In genomic region chr13:35949814-35950455, GRCm38 (mm10) we compare ENCODE assay signal across 15 mouse cellular contexts. TPM values are rescaled to one million over a fixed set of nuclear protein-coding genes. Genes with fewer than 3 reads are reported as not detected.
DNase-seq lines count a peak whose midpoint lies in the region; ATAC-seq and TF ChIP-seq lines count a peak whose summit lies in the region.
"Had no signal": no experiment of that assay in that cellular context is flagged by ENCODE, and none has a peak within 500 bp of the region (broad histone marks: within the 10 kb centered on the region; RNA-seq: fewer than 3 reads in every experiment).

No protein-coding gene starts in this region.

- 71% methylated on average over 17 of the region's 17 CpGs for WGBS in limb, embryonic 14.5 days
- WGBS in limb, embryonic 10.5 days = 83% methylated on average over 17 of the region's 17 CpGs
- WGBS in lung, embryonic 16.5 days = 43% methylated on average over 17 of the region's 17 CpGs

- no peaks in the 10 kb centered on the region for H3K9me3 ChIP-seq in limb, embryonic 14.5 days (ENCODE audit: control insufficient read depth, low read length)
- H3K9me3 ChIP-seq in limb, embryonic 10.5 days (replicated peaks) = no peaks in the 10 kb centered on the region
- no peaks in the 10 kb centered on the region for H3K9me3 ChIP-seq in lung, embryonic 16.5 days (ENCODE audit: control insufficient read depth, low read length)
- H3K9me3 ChIP-seq: limb, embryonic 15.5 days; midbrain, embryonic 10.5 days had no signal

- no peak for TF ChIP-seq POLR2A in limb, embryonic 14.5 days (IDR thresholded peaks at IDR 0.05; ENCODE audit: borderline replicate concordance, extremely low read depth, insufficient read depth, insufficient read length)

- H3K27ac ChIP-seq in limb, embryonic 14.5 days (replicated peaks; ENCODE audit: low read depth, low read length) = no peak overlapping the region
- H3K27ac ChIP-seq in limb, embryonic 10.5 days = no peak overlapping the region
- H3K27ac ChIP-seq in lung, embryonic 16.5 days (ENCODE audit: low read length) = no peak overlapping the region
- H3K27ac ChIP-seq: hindbrain, postnatal 0 days; limb, embryonic 15.5 days; midbrain, embryonic 10.5 days had no signal

- no peak overlapping the region for H3K4me2 ChIP-seq in limb, embryonic 14.5 days (replicated peaks; ENCODE audit: low read depth, low read length, severe bottlenecking)
- H3K4me2 ChIP-seq in lung, embryonic 16.5 days (ENCODE audit: low read depth, low read length) = peak overlapping the region; percentile 17; the same call in 1 of the 2 replicates
- H3K4me2 ChIP-seq: limb, embryonic 15.5 days had no signal

- no peak overlapping the region for H3K4me3 ChIP-seq in limb, embryonic 14.5 days (replicated peaks; ENCODE audit: low read length)
- H3K4me3 ChIP-seq in limb, embryonic 10.5 days = no peak overlapping the region
- no peak overlapping the region for H3K4me3 ChIP-seq in lung, embryonic 16.5 days (ENCODE audit: low read length)
- H3K4me3 ChIP-seq: limb, embryonic 15.5 days; midbrain, embryonic 10.5 days had no signal

- H3K36me3 ChIP-seq in limb, embryonic 14.5 days (ENCODE audit: control insufficient read depth, insufficient read depth, low read length) = no peaks in the 10 kb centered on the region
- H3K36me3 ChIP-seq in limb, embryonic 10.5 days = no peaks in the 10 kb centered on the region
- H3K36me3 ChIP-seq in lung, embryonic 16.5 days (ENCODE audit: control insufficient read depth, insufficient read depth, low read length) = no peaks in the 10 kb centered on the region
- H3K36me3 ChIP-seq: limb, embryonic 15.5 days; midbrain, embryonic 10.5 days had no signal

- no peak overlapping the region for H3K9ac ChIP-seq in limb, embryonic 14.5 days (ENCODE audit: low read depth, low read length, severe bottlenecking)
- H3K9ac ChIP-seq in lung, embryonic 16.5 days (ENCODE audit: low read length) = no peak overlapping the region
- H3K9ac ChIP-seq: limb, embryonic 15.5 days had no signal

- no peaks in the 10 kb centered on the region for H3K4me1 ChIP-seq in limb, embryonic 14.5 days (ENCODE audit: control insufficient read depth, insufficient read depth, low read length)
- no peaks in the 10 kb centered on the region for H3K4me1 ChIP-seq in limb, embryonic 10.5 days
- H3K4me1 ChIP-seq in lung, embryonic 16.5 days (replicated peaks; ENCODE audit: control insufficient read depth, insufficient read depth, low read length) = 0 out of 2 replicates have a peak, but pooled peaks cover 4% of the 10 kb centered on the region
- H3K4me1 ChIP-seq: limb, embryonic 15.5 days; midbrain, embryonic 10.5 days had no signal

- H3K27me3 ChIP-seq in limb, embryonic 14.5 days (ENCODE audit: control insufficient read depth, insufficient read depth, low read length) = no peaks in the 10 kb centered on the region
- H3K27me3 ChIP-seq in limb, embryonic 10.5 days (ENCODE audit: low read depth, poor library complexity, severe bottlenecking) = no peaks in the 10 kb centered on the region
- no peaks in the 10 kb centered on the region for H3K27me3 ChIP-seq in lung, embryonic 16.5 days (ENCODE audit: control insufficient read depth, insufficient read depth, low read depth, low read length)
- H3K27me3 ChIP-seq: limb, embryonic 15.5 days had no signal

- ATAC-seq in limb, embryonic 14.5 days (ENCODE audit: low FRiP score, low read depth) = no peak
- ATAC-seq in lung, embryonic 16.5 days (ENCODE audit: low read depth) = peak; percentile 62
- ATAC-seq in monocyte, adult 5-6 weeks (replicated peaks; ENCODE audit: insufficient number of reproducible peaks, low FRiP score, low TSS enrichment, poor library complexity, severe bottlenecking) = peak; percentile 80
- ATAC-seq: hindbrain, postnatal 0 days had no signal

- DNase-seq in embryo, embryonic 10 days (ENCODE audit: low spot score) = peak; percentile 42
- DNase-seq in embryo, embryonic 9.5 days (ENCODE audit: extremely low spot score) = no peak
- DNase-seq in limb, embryonic 14.5 days (ENCODE audit: low spot score) = peak; percentile 9
- DNase-seq in limb, embryonic 10.5 days (ENCODE audit: low spot score) = no peak
- no peak for DNase-seq in layer of hippocampus, adult 11-12 months (ENCODE audit: low spot score)
- DNase-seq in T-cell, adult 2 months (ENCODE audit: low spot score) = no peak
- DNase-seq: adrenal gland, postnatal 14 days; kidney, postnatal 36 days; retina, postnatal 1 day had no signal

RNA-seq across cellular contexts. Expression of gene Ppp1r3g, which starts 8.7 kb away (rescaled TPM):
- 1.6 and 2.1 TPM in 2 replicates for polyA plus RNA-seq in limb, embryonic 14.5 days (2012; rRNA removed)
- 2.0 and 2.2 TPM in 2 replicates for polyA plus RNA-seq in limb, embryonic 14.5 days (2014; fragmentation: Nextera tagmentation; extraction: Ambion mirVana)
- polyA plus RNA-seq in limb, embryonic 10.5 days (2016; fragmentation: Nextera tagmentation; extraction: Ambion mirVana) = 1.4 and 1.6 TPM in 2 replicates
- 0.88 and 0.94 TPM in 2 replicates for polyA plus RNA-seq in lung, embryonic 16.5 days (2015; fragmentation: Nextera tagmentation; extraction: Ambion mirVana)
- total RNA-seq in monocyte, adult 5-6 weeks (2017) = not detected in 3 replicates
- polyA plus RNA-seq: spleen, adult 2 months had no signal

RNA-seq across cellular contexts. Expression of gene Rpp40, which starts 43.8 kb away (rescaled TPM):
- 9.8 and 12.1 TPM in 2 replicates for polyA plus RNA-seq in limb, embryonic 14.5 days (2012; rRNA removed)
- 20.3 TPM in 2 replicates for polyA plus RNA-seq in limb, embryonic 14.5 days (2014; fragmentation: Nextera tagmentation; extraction: Ambion mirVana)
- polyA plus RNA-seq in limb, embryonic 10.5 days (2016; fragmentation: Nextera tagmentation; extraction: Ambion mirVana) = 26.4 and 29.5 TPM in 2 replicates
- 13.8 and 14.4 TPM in 2 replicates for polyA plus RNA-seq in lung, embryonic 16.5 days (2015; fragmentation: Nextera tagmentation; extraction: Ambion mirVana)
- 4.1 to 7.3 TPM (median 5.0 TPM) in 3 replicates for total RNA-seq in monocyte, adult 5-6 weeks (2017)

Comparison
In these comparisons a context has a peak if more than half of its experiments do, and no peak if none do; other contexts are left out.
1. DNase-seq: peak in embryo, embryonic 10 days (single experiment) and limb, embryonic 14.5 days (single experiment); none in embryo, embryonic 9.5 days (single experiment), limb, embryonic 10.5 days (single experiment), layer of hippocampus, adult 11-12 months (single experiment) and T-cell, adult 2 months (single experiment).